Mouse (Mus musculus) forebrain, postnatal 0 days (tissue): Measurements from ENCODE around the gene Atad1. TPM values are rescaled to one million over a fixed set of nuclear protein-coding genes. Genes with fewer than 3 reads are reported as not detected.
A peak's percentile ranks its signal among the peaks of the same experiment; 100 is the strongest.

Experiments
- ATAC-seq: fragments of 200-750 bp; cut with Nextera tagmentation; 2 replicates; pipeline ENCODE4 v1.8.0; 2017; ENCODE audit warnings: mild to moderate bottlenecking, moderate library complexity
- DNase-seq: peaks from one replicate; pipeline ENCODE4 v3.0.0-alpha.2; 2015
- H3K27ac ChIP-seq: fragments of 300-500 bp; sonication (generic); 2 replicates; pipeline ENCODE4 v1.5.1; 2014; ENCODE audit warnings: low read depth, mild to moderate bottlenecking, antibody characterized with exemption, low read length, moderate library complexity, mixed read lengths
- H3K27me3 ChIP-seq: fragments of 300-500 bp; sonication (generic); 2 replicates; pipeline ENCODE4 v1.6.1; 2014; ENCODE audit warnings: mild to moderate bottlenecking, low read length, mixed read lengths; ENCODE audit not compliant: insufficient read depth
- H3K36me3 ChIP-seq: fragments of 300-500 bp; sonication (generic); 2 replicates; pipeline ENCODE4 v1.6.1; 2014; ENCODE audit warnings: mild to moderate bottlenecking, moderate library complexity; ENCODE audit not compliant: insufficient read depth
- H3K4me1 ChIP-seq: fragments of 300-500 bp; sonication (generic); 2 replicates; pipeline ENCODE4 v1.6.1; 2014; ENCODE audit warnings: antibody characterized with exemption; ENCODE audit not compliant: insufficient read depth
- H3K4me2 ChIP-seq: fragments of 300-500 bp; sonication (generic); 2 replicates; pipeline ENCODE4 v1.6.1; 2014; ENCODE audit warnings: low read depth, mild to moderate bottlenecking, moderate library complexity
- H3K4me3 ChIP-seq: fragments of 300-500 bp; sonication (generic); 2 replicates; pipeline ENCODE4 v1.5.1; 2014; ENCODE audit warnings: low read depth, low read length, mixed read lengths
- H3K9ac ChIP-seq: fragments of 300-500 bp; sonication (generic); 2 replicates; pipeline ENCODE4 v1.6.1; 2014; ENCODE audit warnings: mild to moderate bottlenecking
- H3K9me3 ChIP-seq: fragments of 300-500 bp; sonication (generic); 2 replicates; pipeline ENCODE4 v1.6.1; 2016; ENCODE audit warnings: low read length
- CTCF ChIP-seq: sonication (generic); IDR thresholded peaks from 2 replicates; pipeline ENCODE4 v1.5.1; 2016; ENCODE audit warnings: antibody characterized with exemption, control low read depth, low read depth
- WGBS: fragments of 180-500 bp; shearing (Covaris S2); extraction: QIAGEN DNeasy Blood & Tissue Kit; methylation state at CpG from one replicate; pipeline ENCODE4 v1.1.7; 2014; 5-methylcytosine and 5-hydroxymethylcytosine counted together
- polyA plus RNA-seq: library from polyadenylated mRNA; unstranded; fragments of >200 nt; fragmentation: Nextera tagmentation; extraction: Ambion mirVana; gene quantifications from 2 replicates; pipeline ENCODE4 v1.2.1, GENCODE M21; 2015
- total RNA-seq: library from RNA; depleted of rRNA; stranded (reverse); fragments of >200 nt; gene quantifications from 2 replicates; pipeline ENCODE4 v1.2.3, GENCODE M21; 2014

Atad1 gene
- total and polyA plus RNA-seq, 2 experiments from 2014 or later, result 121 to 173 TPM

GRCm38 (mm10) chr19:32761162-32761561 is 21.6 kb upstream of the Atad1 start:
- H3K27me3 ChIP-seq, result no peaks in the 10 kb centered on the region
- no peaks in the 10 kb centered on the region for H3K36me3 ChIP-seq
- no peak overlapping the region for H3K9ac ChIP-seq
- peak overlapping the region; percentile 26 for H3K4me3 ChIP-seq
- DNase-seq (no peak), ATAC-seq (no peak)
- peak overlapping the region; percentile 84 for H3K4me2 ChIP-seq
- H3K4me1 ChIP-seq, result peaks cover 10% of the 10 kb centered on the region
- no peak overlapping the region for H3K27ac ChIP-seq
- TF ChIP-seq CTCF, result no peak
- no peaks in the 10 kb centered on the region for H3K9me3 ChIP-seq
- 59% methylated on average over 4 of the region's 4 CpGs for WGBS

GRCm38 (mm10) chr19:32760499-32760898 is 20.9 kb upstream of the Atad1 start:
- DNase-seq, result peak; percentile 18
- ATAC-seq, result no peak
- Histone ChIP-seq H3K9ac (peak overlapping the region; percentile 0; the same call in 1 of the 2 replicates), H3K4me3 (peak overlapping the region; percentile 30), H3K27me3 (no peaks in the 10 kb centered on the region), H3K36me3 (no peaks in the 10 kb centered on the region), H3K4me1 (peaks cover 10% of the 10 kb centered on the region), H3K27ac (no peak overlapping the region), H3K4me2 (peak overlapping the region; percentile 84), H3K9me3 (no peaks in the 10 kb centered on the region)
- 22% methylated on average over 6 of the region's 6 CpGs for WGBS
- TF ChIP-seq CTCF, result no peak

- WGBS, result under 1% methylated on average over 8 of the region's 8 CpGs
- H3K9ac ChIP-seq, result peak overlapping the region; percentile 97
- H3K36me3 ChIP-seq, result no peaks in the 10 kb centered on the region
- no peaks in the 10 kb centered on the region for H3K9me3 ChIP-seq
- no peak for TF ChIP-seq CTCF
- DNase-seq, result no peak
- no peak for ATAC-seq
- no peak overlapping the region for H3K27ac ChIP-seq
- H3K4me3 ChIP-seq, result peak overlapping the region; percentile 98
- peak overlapping the region; percentile 84 for H3K4me2 ChIP-seq
- no peaks in the 10 kb centered on the region for H3K27me3 ChIP-seq
- H3K4me1 ChIP-seq, result peaks cover 10% of the 10 kb centered on the region
Observed at GRCm38 (mm10) chr19:32759357-32760024, 19.9 kb upstream of the Atad1 start.

GRCm38 (mm10) chr19:32758793-32759161 is 19.2 kb upstream of the Atad1 start:
- WGBS, result under 1% methylated on average over 11 of the region's 11 CpGs
- H3K27ac ChIP-seq, result peak overlapping the region; percentile 99
- H3K4me3 ChIP-seq, result peak overlapping the region; percentile 98
- peak overlapping the region; percentile 84 for H3K4me2 ChIP-seq
- H3K4me1 ChIP-seq, result peaks cover 10% of the 10 kb centered on the region
- DNase-seq (no peak), ATAC-seq (no peak)
- peak overlapping the region; percentile 97 for H3K9ac ChIP-seq
- no peak for TF ChIP-seq CTCF
- H3K9me3 ChIP-seq, result no peaks in the 10 kb centered on the region
- H3K36me3 ChIP-seq, result no peaks in the 10 kb centered on the region
- no peaks in the 10 kb centered on the region for H3K27me3 ChIP-seq

- Histone ChIP-seq H3K27ac (peak overlapping the region; percentile 99), H3K9ac (peak overlapping the region; percentile 97), H3K9me3 (no peaks in the 10 kb centered on the region), H3K27me3 (no peaks in the 10 kb centered on the region), H3K36me3 (no peaks in the 10 kb centered on the region), H3K4me3 (peak overlapping the region; percentile 98), H3K4me2 (peak overlapping the region; percentile 84), H3K4me1 (peaks cover 10% of the 10 kb centered on the region; the same call in 1 of the 2 replicates)
- peak; percentile 71 for DNase-seq
- WGBS, result under 1% methylated on average over 66 of the region's 69 CpGs
- TF ChIP-seq CTCF, result no peak
- peak; percentile 3; the same call in 1 of the 2 replicates for ATAC-seq
Observed at GRCm38 (mm10) chr19:32757831-32758792, 18.5 kb upstream of the Atad1 start.

- H3K4me2 ChIP-seq, result peak within 1 kb of the TSS; percentile 84
- peak; percentile 88 for ATAC-seq
- H3K9me3 ChIP-seq, result no peaks in the 10 kb centered on the region
- WGBS, result 3% methylated on average over 65 of the region's 77 CpGs
- peak within 1 kb of the TSS; percentile 98 for H3K4me3 ChIP-seq
- no peak for TF ChIP-seq CTCF
- peak within 1 kb of the TSS; percentile 97 for H3K9ac ChIP-seq
- peaks cover 1% of the 10 kb centered on the region; the same call in 1 of the 2 replicates for H3K4me1 ChIP-seq
- peak within 1 kb of the TSS; percentile 99 for H3K27ac ChIP-seq
- peak; percentile 98 for DNase-seq
- H3K27me3 ChIP-seq, result no peaks in the 10 kb centered on the region
- no peaks in the 10 kb centered on the region for H3K36me3 ChIP-seq
Observed at GRCm38 (mm10) chr19:32756900-32757725, 17.5 kb upstream of the Atad1 start, which contains the start of gene Pten. Gene Pten, plus strand, starts transcription at chr19:32757497.
